Mouse (Mus musculus): ENCODE measurements around the gene Cd101. TPM values are rescaled to one million over a fixed set of nuclear protein-coding genes. Genes with fewer than 3 reads are reported as not detected.

Gene Cd101
- polyA plus RNA-seq, 1 experiment from 2014 or later = not detected

- Histone ChIP-seq H3K27ac (no peak overlapping the region), H3K9me3 (no peaks in the 10 kb centered on the region), H3K4me1 (replicated peaks) (peaks cover 28% of the 10 kb centered on the region), H3K9ac (replicated peaks) (no peak overlapping the region), H3K4me3 (replicated peaks) (no peak overlapping the region), H3K27me3 (no peaks in the 10 kb centered on the region), H3K36me3 (no peaks in the 10 kb centered on the region), H3K4me2 (replicated peaks) (no peak overlapping the region)
- 59% methylated on average over 4 of the region's 4 CpGs for WGBS
- ATAC-seq = no peak
These were observed 35.1 kb downstream of the Cd101 start for GRCm38 (mm10) chr3:100994252-100994651.

GRCm38 (mm10) chr3:100993718-100994117, 35.6 kb downstream of the Cd101 start:
- Histone ChIP-seq H3K4me1 (replicated peaks) (peaks cover 32% of the 10 kb centered on the region), H3K36me3 (no peaks in the 10 kb centered on the region), H3K4me3 (replicated peaks) (no peak overlapping the region), H3K9me3 (no peaks in the 10 kb centered on the region), H3K27ac (no peak overlapping the region), H3K9ac (replicated peaks) (no peak overlapping the region), H3K4me2 (replicated peaks) (no peak overlapping the region), H3K27me3 (no peaks in the 10 kb centered on the region)
- no peak for ATAC-seq
- 85% methylated on average over 15 of the region's 15 CpGs for WGBS

- H3K27me3 ChIP-seq = no peaks in the 10 kb centered on the region
- H3K9ac ChIP-seq (replicated peaks) = no peak overlapping the region
- no peak overlapping the region for H3K4me2 ChIP-seq (replicated peaks)
- no peaks in the 10 kb centered on the region for H3K36me3 ChIP-seq
- no peak for ATAC-seq
- no peaks in the 10 kb centered on the region for H3K9me3 ChIP-seq
- H3K27ac ChIP-seq = no peak overlapping the region
- H3K4me1 ChIP-seq (replicated peaks) = peaks cover 32% of the 10 kb centered on the region
- WGBS = 81% methylated on average over 7 of the region's 7 CpGs
- no peak overlapping the region for H3K4me3 ChIP-seq (replicated peaks)
These were observed 36.2 kb downstream of the Cd101 start for GRCm38 (mm10) chr3:100993158-100993557.

GRCm38 (mm10) chr3:100990231-100990630, 39.1 kb downstream of the Cd101 start:
- peaks cover 27% of the 10 kb centered on the region for H3K4me1 ChIP-seq (replicated peaks)
- H3K27ac ChIP-seq = no peak overlapping the region
- H3K36me3 ChIP-seq = no peaks in the 10 kb centered on the region
- no peaks in the 10 kb centered on the region for H3K27me3 ChIP-seq
- no peak for ATAC-seq
- no peak overlapping the region for H3K9ac ChIP-seq (replicated peaks)
- WGBS = 45% methylated on average over 1 of the region's 1 CpGs
- H3K4me3 ChIP-seq (replicated peaks) = no peak overlapping the region
- no peak overlapping the region for H3K4me2 ChIP-seq (replicated peaks)
- H3K9me3 ChIP-seq = no peaks in the 10 kb centered on the region

GRCm38 (mm10) chr3:100989417-100989816, 39.9 kb downstream of the Cd101 start:
- H3K4me3 ChIP-seq (replicated peaks) = no peak overlapping the region
- no peak overlapping the region for H3K4me2 ChIP-seq (replicated peaks)
- no peaks in the 10 kb centered on the region for H3K9me3 ChIP-seq
- H3K27me3 ChIP-seq = no peaks in the 10 kb centered on the region
- H3K36me3 ChIP-seq = no peaks in the 10 kb centered on the region
- peak; percentile 47; the same call in 1 of the 2 replicates for ATAC-seq
- H3K27ac ChIP-seq = no peak overlapping the region
- H3K4me1 ChIP-seq (replicated peaks) = peaks cover 21% of the 10 kb centered on the region
- no peak overlapping the region for H3K9ac ChIP-seq (replicated peaks)
- WGBS = 49% methylated on average over 12 of the region's 12 CpGs

GRCm38 (mm10) chr3:100979290-100979689, 50.1 kb downstream of the Cd101 start:
- H3K9ac ChIP-seq (replicated peaks) = no peak overlapping the region
- H3K9me3 ChIP-seq = no peaks in the 10 kb centered on the region
- ATAC-seq = no peak
- H3K27ac ChIP-seq = no peak overlapping the region
- no peaks in the 10 kb centered on the region for H3K36me3 ChIP-seq
- 77% methylated on average over 8 of the region's 8 CpGs for WGBS
- peaks cover 3% of the 10 kb centered on the region; the same call in 1 of the 2 replicates for H3K27me3 ChIP-seq
- H3K4me2 ChIP-seq (replicated peaks) = no peak overlapping the region
- peaks cover 29% of the 10 kb centered on the region for H3K4me1 ChIP-seq (replicated peaks)
- H3K4me3 ChIP-seq (replicated peaks) = no peak overlapping the region

- no peak overlapping the region for H3K4me3 ChIP-seq (replicated peaks)
- 5% methylated on average over 1 of the region's 1 CpGs for WGBS
- ATAC-seq = no peak
- no peaks in the 10 kb centered on the region for H3K9me3 ChIP-seq
- H3K27me3 ChIP-seq = no peaks in the 10 kb centered on the region
- H3K9ac ChIP-seq (replicated peaks) = no peak overlapping the region
- peaks cover 25% of the 10 kb centered on the region for H3K4me1 ChIP-seq (replicated peaks)
- H3K36me3 ChIP-seq = no peaks in the 10 kb centered on the region
- H3K27ac ChIP-seq = no peak overlapping the region
- no peak overlapping the region for H3K4me2 ChIP-seq (replicated peaks)
These were observed 55.5 kb downstream of the Cd101 start for GRCm38 (mm10) chr3:100973906-100974305.

GRCm38 (mm10) chr3:100969176-100969917, 60.0 kb downstream of the Cd101 start, which contains the start of gene Ttf2:
Ttf2 (minus strand) TSS chr3:100969663.
- H3K27ac ChIP-seq = no peak within 1 kb of the TSS
- H3K9ac ChIP-seq (replicated peaks) = peak within 1 kb of the TSS; percentile 67
- H3K4me1 ChIP-seq (replicated peaks) = peaks cover 10% of the 10 kb centered on the region
- peak within 1 kb of the TSS; percentile 63 for H3K4me3 ChIP-seq (replicated peaks)
- no peaks in the 10 kb centered on the region for H3K27me3 ChIP-seq
- peak; percentile 98 for ATAC-seq
- WGBS = under 1% methylated on average over 40 of the region's 40 CpGs
- H3K9me3 ChIP-seq = no peaks in the 10 kb centered on the region
- peak within 1 kb of the TSS; percentile 81 for H3K4me2 ChIP-seq (replicated peaks)
- H3K36me3 ChIP-seq = no peaks in the 10 kb centered on the region

GRCm38 (mm10) chr3:100963849-100964542, 65.4 kb downstream of the Cd101 start:
- peaks cover 4% of the 10 kb centered on the region for H3K4me1 ChIP-seq (replicated peaks)
- no peak overlapping the region for H3K4me3 ChIP-seq (replicated peaks)
- no peak overlapping the region for H3K9ac ChIP-seq (replicated peaks)
- WGBS = 82% methylated on average over 14 of the region's 14 CpGs
- no peaks in the 10 kb centered on the region for H3K27me3 ChIP-seq
- no peak overlapping the region for H3K27ac ChIP-seq
- no peaks in the 10 kb centered on the region for H3K9me3 ChIP-seq
- peaks cover 31% of the 10 kb centered on the region for H3K36me3 ChIP-seq
- peak; percentile 60 for ATAC-seq
- H3K4me2 ChIP-seq (replicated peaks) = no peak overlapping the region

GRCm38 (mm10) chr3:100961501-100961900, 67.9 kb downstream of the Cd101 start:
- no peak for ATAC-seq
- Histone ChIP-seq H3K4me1 (replicated peaks) (no peaks in the 10 kb centered on the region), H3K27me3 (no peaks in the 10 kb centered on the region), H3K4me2 (replicated peaks) (no peak overlapping the region), H3K9ac (replicated peaks) (no peak overlapping the region), H3K4me3 (replicated peaks) (no peak overlapping the region), H3K27ac (no peak overlapping the region), H3K36me3 (peaks cover 52% of the 10 kb centered on the region), H3K9me3 (no peaks in the 10 kb centered on the region)
- 94% methylated on average over 7 of the region's 7 CpGs for WGBS

- no peak for ATAC-seq
- 89% methylated on average over 5 of the region's 5 CpGs for WGBS
- Histone ChIP-seq H3K4me2 (replicated peaks) (no peak overlapping the region), H3K4me3 (replicated peaks) (no peak overlapping the region), H3K27ac (no peak overlapping the region), H3K9ac (replicated peaks) (no peak overlapping the region), H3K9me3 (no peaks in the 10 kb centered on the region), H3K27me3 (no peaks in the 10 kb centered on the region), H3K4me1 (replicated peaks) (no peaks in the 10 kb centered on the region), H3K36me3 (peaks cover 55% of the 10 kb centered on the region)
These were observed 68.3 kb downstream of the Cd101 start for GRCm38 (mm10) chr3:100961007-100961406.

- Histone ChIP-seq H3K9me3 (no peaks in the 10 kb centered on the region), H3K4me3 (replicated peaks) (no peak overlapping the region), H3K9ac (replicated peaks) (no peak overlapping the region), H3K4me2 (replicated peaks) (no peak overlapping the region), H3K27ac (no peak overlapping the region), H3K27me3 (no peaks in the 10 kb centered on the region), H3K4me1 (replicated peaks) (no peaks in the 10 kb centered on the region), H3K36me3 (peaks cover 62% of the 10 kb centered on the region)
- ATAC-seq = no peak
These were observed 74.7 kb downstream of the Cd101 start for GRCm38 (mm10) chr3:100954616-100955015.
